Mouse (Mus musculus): Measurements from ENCODE around the gene Stx18.

The Stx18 gene

DNA sequence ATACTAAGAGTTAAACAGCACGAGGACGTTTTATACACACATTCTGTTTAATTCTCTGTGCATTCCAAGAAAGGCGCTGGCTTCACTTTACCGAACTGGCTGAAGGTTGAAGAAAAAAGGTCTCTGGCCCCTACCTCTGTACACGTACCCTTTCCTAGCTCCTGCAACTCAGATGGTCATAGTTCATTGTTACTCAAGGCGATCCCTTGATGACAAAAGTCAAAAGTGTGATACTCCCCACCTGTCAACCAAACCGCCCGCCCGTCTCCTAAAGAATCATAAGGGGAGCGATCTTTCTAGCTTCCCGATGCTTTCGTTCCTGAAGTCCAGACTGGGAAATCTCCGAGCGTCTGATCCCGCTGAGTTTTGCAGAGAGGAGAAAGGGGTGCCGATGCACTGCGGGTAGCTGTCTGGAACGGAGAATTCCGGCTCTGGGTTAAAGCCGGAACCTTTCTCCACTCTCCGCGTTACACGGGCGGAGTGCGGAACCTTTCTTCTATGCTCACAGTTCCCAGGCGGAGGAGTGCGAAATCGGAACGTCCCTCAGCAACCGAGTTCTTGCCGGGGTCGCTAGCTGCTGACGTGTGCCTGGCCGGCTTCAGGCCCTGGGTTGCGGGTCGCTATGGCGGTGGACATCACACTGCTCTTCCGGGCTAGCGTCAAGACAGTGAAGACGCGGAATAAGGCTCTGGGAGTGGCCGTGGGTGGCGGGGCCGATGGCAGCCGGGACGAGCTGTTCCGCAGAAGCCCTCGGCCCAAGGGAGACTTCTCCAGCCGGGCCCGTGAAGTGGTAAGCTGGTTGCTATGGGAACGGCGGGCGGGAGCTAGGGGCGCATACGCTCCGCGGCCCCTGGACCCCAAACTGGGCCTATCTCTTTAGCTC lies at the start of gene Stx18:
TSS of gene Stx18 (plus strand) at position 33 of the 883 bp plus-strand sequence.
- DNase-seq (ENCODE audit: low spot score): peak; percentile 73

DNA sequence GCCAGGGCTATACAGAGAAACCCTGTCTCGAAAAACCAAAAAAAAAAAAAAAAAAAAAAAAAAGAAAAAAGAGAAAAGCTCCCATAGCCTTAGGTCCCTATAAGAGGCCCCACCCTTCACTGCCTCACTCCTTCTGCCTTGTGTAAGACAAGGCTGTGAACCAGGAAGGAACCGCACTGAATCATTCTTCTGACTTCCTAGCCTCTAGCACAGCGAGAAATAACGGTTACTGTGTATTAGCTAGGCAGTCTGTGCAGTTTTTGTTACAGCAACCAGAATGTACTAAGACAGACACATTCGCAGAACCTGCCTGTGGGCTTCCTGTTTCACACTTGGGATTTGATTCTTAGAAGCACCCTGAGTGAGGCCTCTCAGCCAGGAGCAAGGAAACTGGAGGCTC lies 46.2 kb upstream of the Stx18 start:
- no peak for DNase-seq (ENCODE audit: low spot score)

DNA sequence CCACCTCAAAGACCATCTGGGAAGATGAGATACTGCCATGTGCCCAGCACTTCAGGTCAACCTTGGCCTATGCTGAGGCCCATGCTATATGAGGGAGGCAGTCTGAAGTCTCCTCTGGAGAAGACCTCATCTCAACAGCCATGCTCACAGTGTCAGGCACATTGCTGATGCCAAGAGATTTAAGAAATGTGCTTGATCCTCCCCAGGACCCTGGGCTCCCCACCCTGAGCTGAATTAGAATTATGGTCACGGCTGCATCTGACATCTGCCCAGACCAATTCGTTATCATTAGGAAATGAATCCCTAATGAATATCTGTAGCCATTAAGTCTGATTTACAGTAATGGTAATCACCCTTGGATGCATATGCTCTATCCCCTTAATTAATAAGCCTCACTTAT lies 39.7 kb upstream of the Stx18 start:
- DNase-seq (ENCODE audit: low spot score): no peak

DNA sequence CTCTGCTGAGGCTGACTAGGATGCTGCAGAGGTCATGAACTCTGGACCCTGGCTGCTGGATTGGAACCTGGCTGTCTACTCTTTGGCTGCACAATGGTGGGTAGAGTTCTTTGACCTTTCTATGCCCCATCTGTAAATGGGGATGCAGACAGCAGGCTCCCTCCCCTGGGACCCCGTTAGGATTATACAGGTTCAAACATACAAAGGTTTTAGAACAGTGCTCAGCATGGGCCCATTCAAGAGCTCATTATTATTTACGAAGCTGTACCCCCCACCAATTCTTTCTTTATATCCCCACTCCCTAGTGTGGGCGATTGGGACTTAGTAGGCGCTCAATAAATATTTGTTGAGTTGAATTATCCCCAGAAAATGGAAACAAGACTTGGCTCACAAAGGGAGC lies 36.0 kb upstream of the Stx18 start:
- DNase-seq (ENCODE audit: low spot score): no peak

DNA sequence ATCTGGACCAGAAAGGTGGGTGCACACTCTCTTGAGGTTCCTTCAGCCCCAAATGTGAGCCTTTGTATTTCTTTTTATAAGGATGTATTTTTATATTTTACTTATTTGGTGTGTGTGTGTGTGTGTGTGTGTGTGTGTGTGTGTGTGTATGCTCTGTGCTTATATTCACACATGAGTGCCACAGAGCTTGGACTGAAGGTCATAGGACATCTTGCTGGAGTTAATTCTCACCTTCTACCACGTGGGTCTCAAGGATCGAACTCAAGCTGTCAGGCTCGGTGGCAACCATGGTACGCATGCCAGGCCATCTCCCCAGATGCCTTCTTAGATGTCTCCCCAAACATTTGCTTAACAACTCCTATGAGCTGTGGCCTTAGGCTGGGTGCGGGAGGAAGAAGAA lies 33.8 kb upstream of the Stx18 start:
- no peak for DNase-seq (ENCODE audit: low spot score)

DNA sequence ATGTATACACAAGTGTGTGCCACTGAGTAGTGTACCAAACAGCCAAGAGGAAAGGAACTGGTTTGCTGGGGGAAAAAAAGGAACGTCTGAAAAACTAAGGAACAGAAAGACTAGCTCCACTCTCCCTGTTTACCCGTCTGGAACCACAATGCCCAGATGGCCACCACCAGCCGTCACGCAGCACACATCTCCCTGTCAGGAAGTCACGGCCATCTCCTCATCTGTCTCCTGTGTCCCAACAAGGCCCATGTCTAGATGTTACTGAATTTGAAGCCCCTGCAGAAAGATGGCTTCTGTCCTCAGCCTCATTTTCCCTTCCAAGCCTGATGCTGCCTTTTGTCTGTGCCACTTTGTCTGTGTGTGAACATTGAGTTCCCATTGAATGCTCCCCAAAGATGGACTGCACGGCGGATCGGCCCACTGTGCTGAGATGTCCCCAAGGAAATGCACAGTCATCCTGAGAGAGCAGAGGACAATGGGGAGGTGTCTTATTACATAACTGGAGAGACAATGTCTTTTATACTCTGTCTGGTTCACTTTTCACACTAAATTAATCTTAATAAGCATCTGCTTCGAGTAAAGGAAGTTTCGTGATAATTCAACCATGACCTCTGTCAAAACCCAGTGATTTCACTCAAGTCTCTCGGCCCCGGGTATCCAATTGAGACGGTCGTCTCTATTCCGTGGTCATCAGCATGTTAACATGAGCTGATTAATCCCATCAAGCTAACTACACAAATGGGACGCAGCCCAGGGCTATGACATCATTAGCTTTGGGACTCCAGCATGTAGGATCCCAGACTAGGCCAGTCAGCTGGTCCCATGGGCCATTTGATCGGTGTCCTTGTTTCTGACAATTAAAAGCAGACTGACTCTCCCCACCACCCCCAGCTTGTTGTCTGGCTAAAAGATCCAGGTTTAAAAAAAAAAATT lies 31.9 kb upstream of the Stx18 start:
- DNase-seq (ENCODE audit: low spot score): no peak

DNA sequence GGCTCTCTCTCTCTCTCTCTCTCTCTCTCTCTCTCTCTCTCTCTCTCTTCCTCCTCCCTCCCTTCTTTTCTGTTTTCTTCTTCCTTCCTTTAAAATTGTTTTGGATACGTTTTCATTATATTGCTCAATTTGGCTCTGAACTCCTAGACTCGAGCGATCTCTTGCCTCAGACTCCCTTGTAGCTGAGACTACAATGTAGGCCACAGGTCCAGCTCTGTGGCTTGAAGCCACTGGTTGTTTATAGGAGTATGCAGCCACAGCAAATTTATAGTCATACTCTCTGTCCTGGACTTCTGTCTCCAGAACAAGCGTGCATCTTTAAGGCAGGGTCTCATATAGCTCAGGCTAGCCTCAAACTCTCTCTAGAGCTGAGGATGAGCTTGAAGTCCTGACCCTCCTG lies 29.5 kb upstream of the Stx18 start:
- DNase-seq (ENCODE audit: low spot score): no peak

DNA sequence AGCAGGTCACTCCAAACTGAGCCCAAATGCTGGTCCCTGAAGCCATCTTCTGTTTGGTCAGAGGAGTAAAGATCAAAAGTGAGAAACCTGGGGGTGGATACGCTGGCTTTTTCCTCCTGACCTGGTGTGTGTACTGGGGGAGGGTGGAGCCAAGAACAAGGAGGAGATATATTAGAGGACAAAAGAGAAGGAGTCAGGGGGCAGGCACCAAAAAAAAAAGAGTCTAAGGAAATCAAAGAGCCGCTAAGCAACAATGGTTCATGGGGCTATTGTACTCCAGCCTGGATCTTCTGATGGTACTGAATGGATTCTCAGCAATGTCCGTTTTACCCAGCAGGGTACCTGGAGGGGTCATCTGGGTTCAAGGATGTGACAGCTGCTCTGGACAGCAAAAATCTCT lies 23.6 kb upstream of the Stx18 start:
- no peak for DNase-seq (ENCODE audit: low spot score)

DNA sequence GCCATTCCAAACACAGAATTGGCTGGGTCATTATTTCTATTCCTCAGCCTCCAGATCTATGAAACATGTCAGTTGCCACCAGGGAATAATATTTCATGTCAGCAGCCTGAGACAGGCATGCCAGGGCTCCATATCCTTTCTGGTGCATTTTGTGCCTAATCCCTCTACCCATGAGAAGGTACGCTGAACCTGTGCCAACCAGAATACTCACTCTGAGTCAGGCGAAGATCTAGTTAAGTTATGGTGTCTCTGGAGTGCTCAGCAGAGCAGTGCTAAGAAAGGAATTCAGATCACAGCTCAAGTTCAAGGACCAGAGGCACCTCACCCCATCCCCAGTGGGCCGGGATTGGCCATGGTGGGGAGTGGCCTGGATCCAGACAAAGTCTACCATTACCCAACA lies 21.6 kb upstream of the Stx18 start:
- no peak for DNase-seq (ENCODE audit: low spot score)

DNA sequence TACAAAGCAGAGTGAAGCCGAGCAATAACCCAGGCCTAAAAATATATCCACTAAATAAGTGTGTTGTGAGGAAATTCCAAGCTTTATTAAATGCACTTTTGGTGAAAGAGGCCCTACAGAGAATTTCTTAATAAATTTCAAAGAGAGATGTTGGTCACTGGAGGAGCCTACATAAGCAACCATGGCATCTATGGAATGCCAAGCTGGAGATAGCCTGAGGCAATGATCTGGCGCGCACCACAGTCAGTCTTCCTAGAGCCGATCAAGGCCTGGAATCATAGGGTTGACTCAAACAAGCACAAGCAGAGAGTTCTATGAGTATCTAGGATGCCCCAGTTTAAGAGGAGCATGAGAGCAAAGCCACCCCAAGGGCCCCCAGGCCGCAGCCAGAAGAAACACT lies 10.9 kb upstream of the Stx18 start:
- no peak for DNase-seq (ENCODE audit: low spot score)

DNA sequence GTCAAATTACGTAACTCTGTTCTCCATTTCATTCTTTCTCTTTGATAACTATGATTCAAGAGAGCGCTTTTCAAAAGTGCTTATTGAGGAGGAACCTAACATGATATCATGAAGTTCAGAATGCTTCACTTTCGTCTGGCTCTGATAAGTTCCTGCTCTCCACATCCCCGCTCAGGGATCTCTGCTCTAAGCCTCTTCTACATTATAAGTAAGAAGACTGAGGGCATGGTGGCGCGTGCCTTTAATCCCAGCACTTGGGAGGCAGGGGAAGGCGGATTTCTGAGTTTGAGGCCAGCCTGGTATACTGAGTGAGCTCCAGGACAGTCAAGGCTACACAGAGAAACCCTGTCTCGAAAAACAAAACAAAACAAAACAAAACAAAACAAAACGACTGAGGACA lies 268 bp upstream of the Stx18 start:
- DNase-seq (ENCODE audit: low spot score): no peak

DNA sequence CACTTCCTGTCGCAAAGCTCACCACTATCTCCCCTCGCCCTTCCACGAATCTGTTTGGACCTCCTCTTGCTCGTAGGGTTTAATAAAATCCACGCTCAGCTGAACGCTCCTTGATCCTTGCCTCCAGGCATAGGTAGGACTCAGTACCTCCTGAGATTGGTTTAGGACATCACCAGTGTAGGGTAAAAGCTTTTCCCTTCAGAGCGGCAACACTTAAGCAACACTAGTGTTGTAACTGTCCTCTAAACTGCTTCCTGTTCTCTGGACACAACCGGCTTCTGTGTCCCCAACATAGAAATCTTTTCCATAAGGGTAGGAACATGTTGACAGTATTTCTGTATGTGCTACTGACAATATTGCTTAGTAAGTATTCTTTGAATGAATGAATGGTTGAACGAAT lies 1.3 kb downstream of the Stx18 start:
- no peak for DNase-seq (ENCODE audit: low spot score)

DNA sequence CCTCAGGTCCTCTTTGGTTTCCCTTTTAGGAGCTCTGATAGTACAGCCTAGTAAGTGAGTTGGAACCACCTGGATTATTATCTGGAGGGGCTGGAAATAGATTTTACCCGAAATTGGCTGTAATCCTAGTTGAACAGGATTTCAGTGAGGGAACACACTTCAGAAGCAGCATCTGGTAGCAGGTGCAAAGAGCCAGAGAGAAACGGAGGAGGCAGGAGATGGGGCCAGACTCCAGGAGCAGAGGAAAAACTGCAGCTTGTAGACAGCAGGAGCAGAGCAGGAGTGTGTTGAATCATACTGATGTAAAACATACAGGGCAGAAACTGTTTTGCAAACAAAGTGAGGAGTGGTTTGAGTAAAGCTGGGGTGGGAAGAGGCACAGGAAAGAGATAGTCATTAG lies 6.4 kb downstream of the Stx18 start:
- no peak for DNase-seq (ENCODE audit: low spot score)

DNA sequence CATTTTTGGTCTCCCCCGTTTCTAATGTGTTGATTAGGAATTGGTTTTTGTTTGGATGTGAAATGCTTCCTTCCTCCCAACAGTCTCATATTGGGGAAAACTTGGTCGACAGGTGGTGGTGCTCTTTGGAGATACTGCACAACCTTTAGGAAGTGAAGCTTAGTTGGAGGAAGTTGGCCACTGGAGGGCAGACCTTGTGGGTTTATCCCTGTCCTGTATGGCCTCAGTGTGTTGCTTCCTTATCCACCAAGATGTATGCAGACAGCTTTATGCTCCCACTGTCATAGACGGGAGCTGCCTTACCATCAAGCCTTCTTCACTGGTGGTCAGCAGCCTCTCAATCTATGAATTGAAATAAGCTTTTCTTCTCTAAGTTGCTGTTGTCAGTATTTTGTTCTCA lies 9.6 kb downstream of the Stx18 start:
- DNase-seq (ENCODE audit: low spot score): no peak

DNA sequence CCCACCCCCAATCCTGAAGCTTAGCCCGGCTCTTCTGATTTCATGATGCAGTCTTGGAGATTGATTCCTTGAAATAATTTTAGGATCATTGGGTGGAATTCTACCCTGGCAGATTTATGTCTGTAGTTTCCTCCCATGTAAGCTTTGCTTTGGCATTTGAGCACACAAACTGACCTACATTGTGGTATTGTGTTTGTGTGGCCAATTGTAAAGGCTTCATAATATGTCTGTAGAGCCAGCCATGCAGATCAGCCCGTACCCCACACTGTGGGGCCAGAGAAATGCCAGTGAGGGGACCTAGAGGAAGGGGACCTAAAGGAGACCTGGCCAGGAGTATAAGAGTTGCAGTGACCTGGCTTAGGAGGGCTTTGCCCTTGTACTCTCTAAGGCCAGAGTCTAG lies 22.5 kb downstream of the Stx18 start:
- DNase-seq (ENCODE audit: low spot score): no peak

DNA sequence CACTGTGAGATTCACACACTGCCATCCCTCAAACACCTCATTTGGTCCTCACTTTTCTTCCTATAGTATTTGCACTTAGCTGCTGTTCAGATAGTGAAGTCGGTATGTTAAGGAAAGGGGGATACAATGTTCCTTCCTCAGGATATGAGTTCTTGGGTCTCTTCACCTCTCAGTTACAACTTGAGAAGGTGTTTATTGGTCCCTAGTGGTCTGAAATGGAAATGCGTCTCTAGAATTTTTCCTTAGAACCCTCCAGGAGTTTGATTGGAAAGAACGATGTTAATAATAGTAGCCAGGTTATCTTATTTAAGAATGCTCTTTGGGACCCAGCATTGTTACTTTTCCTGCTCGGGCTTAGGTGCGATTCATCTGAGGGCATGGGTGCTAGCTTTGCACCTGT lies 24.2 kb downstream of the Stx18 start:
- DNase-seq (ENCODE audit: low spot score): no peak

DNA sequence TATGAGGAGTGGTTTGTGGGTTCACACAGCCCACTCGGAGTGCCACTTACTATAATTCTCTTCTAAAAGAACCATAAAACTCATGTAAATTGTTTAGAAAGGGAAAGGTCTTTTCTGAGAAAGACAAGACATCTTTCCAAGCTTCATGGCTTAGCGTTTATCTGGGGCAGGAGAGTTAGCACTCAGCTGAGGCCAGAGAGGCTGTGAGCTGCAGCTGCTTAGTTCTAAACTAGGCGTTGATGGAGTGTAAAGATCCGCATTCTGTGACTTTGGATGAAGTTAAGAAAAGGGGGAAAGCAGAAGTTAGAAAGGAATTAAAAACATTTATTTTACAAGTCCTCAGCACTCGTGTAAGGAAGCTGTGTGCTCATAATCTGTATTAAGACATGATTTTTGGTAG lies 24.8 kb downstream of the Stx18 start:
- no peak for DNase-seq (ENCODE audit: low spot score)

DNA sequence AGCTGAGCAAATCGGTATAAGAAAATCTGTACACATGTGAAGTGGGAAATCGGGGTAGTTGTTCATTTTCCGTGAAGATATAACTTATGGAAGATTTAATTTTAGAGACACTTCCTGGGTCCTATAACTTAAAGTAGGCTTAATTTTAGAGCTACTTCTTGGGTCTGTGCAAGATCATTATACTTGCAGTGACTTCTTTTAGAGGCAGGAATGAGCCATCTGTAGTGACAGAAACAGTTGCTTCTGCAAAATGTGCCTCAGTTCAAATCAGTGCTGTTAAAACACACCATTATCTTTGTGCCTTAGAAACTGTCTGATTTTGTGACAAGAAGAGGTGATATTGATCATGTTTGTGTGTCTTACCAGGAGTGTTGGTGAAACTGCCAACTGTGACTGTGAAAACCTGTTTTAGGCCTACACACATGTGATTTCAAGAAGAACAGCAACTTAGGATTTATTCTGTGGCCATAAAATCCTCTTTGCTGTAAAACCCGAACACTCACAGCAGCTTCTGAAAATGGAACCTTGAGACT lies 25.6 kb downstream of the Stx18 start:
- no peak for DNase-seq (ENCODE audit: low spot score)

DNA sequence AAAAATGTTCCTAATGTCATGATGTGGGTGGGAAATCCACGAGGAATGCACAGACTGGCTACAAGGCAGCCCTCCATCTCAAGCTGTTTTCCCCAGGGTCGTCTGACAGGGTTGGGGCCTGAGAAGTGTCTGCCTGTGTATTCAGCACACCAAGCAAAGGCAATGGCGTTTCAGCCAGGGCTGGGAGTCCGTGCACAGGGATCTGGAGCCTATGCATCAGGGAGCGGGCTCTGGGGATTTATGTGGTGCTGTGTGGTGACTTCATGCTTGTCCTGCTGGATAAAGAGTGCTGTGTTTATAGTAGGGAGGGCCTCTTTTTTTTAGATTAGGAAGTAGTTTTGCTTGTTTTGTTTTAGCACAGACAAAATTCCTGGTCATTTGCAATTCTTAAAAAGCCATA lies 26.2 kb downstream of the Stx18 start:
- DNase-seq (ENCODE audit: low spot score): no peak

DNA sequence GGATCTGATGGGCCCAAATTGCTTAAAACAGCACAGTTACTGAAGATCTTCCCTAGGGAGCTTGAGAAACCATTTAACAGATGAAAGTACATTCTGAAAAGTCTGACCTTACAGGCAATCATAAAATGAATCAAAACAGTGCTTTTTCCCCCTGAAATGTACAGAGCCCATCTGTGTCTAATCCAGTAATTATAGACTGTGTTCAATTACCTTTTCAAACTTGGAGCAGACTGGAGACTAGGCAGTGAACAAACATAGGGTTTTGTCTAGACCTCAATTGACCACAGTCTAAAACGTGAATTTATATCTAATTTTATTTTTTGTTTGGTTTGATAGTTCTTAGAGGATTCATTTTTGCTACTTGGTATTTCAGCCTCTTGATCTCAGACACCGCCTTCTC lies 26.9 kb downstream of the Stx18 start:
- no peak for DNase-seq (ENCODE audit: low spot score)

DNA sequence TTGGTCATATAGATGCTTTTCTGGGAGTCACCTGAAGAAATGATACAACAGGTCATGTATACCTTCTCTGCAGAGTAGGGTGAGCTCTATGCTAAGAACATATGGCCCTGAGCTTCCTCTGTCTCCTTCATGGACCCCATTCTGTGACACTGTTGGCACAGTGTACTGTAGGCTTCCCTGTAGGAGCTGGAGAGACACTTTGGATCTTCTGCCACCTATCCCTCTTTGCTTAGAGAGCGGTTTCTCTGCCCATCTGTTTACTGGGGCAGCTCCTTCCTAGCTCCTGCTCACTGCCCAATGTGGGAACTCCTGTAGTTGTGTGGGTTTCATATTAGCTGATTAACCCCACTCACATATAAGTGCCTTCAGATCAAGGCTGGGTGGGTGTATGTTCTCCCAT lies 28.1 kb downstream of the Stx18 start:
- DNase-seq (ENCODE audit: low spot score): no peak

DNA sequence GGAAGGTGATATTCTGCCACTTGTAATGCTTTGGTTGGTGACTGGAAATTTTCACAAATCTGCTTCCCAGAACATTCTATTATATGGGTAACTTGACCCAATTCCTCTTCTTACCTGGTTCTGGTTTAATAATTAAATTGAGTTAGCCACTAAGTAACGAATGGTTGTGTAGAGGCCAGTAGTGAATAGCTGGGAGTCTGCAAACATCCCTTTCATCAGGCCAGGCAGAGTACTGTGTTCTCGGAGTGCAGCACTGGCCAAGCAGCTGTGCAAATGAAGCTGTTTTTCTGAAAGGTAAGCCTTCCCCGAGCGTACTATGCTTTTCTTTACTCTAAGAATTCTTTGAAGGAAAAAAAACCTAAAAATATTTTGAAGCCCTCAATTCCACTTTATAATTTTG lies 37.8 kb downstream of the Stx18 start:
- DNase-seq (ENCODE audit: low spot score): no peak

DNA sequence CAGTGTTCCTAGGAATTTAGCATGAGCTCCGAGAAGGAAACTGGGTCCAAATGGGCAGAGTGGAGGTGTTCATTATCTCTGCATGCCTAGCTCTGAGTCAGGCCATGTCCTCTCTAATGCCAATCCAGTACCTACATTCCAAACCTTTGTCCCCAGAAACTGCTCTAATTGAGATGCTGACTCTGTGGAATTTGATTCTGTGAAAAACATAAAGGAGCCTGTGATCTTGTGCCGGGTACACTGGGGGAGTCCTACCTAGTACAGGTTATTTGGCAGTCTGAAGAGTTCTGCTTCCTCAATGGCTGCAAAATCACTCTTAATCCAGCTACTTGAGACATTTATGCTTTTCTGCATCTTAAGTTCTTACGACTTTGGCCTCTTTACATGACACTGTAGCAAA lies 40.0 kb downstream of the Stx18 start:
- DNase-seq (ENCODE audit: low spot score): no peak
